Mouse (Mus musculus): ENCODE results near the gene Enpp5.

Enpp5 gene

GRCm38 (mm10) chr17:44100486-44100885, 21.9 kb downstream of the Enpp5 start:
- no peak for DNase-seq

GRCm38 (mm10) chr17:44100906-44101305, 22.3 kb downstream of the Enpp5 start:
- DNase-seq, result no peak

GRCm38 (mm10) chr17:44101961-44102360, 23.3 kb downstream of the Enpp5 start:
- no peak for DNase-seq

- DNase-seq, result peak; percentile 85 to 86
Observed at GRCm38 (mm10) chr17:44105287-44106138, 26.9 kb downstream of the Enpp5 start, which contains the start of gene Enpp4. Enpp4 (minus strand) TSS chr17:44105809.

- DNase-seq, result no peak
Observed at GRCm38 (mm10) chr17:44108331-44108730, 29.7 kb downstream of the Enpp5 start.

GRCm38 (mm10) chr17:44116584-44116983, 38.0 kb downstream of the Enpp5 start:
- no peak for DNase-seq

- no peak for DNase-seq
Observed at GRCm38 (mm10) chr17:44117721-44118120, 39.1 kb downstream of the Enpp5 start.

GRCm38 (mm10) chr17:44118231-44118630, 39.6 kb downstream of the Enpp5 start:
- no peak for DNase-seq

- no peak for DNase-seq
Observed at GRCm38 (mm10) chr17:44121366-44122100, 42.9 kb downstream of the Enpp5 start.

GRCm38 (mm10) chr17:44129092-44129750, 50.6 kb downstream of the Enpp5 start:
- no peak for DNase-seq

GRCm38 (mm10) chr17:44130429-44130828, 51.8 kb downstream of the Enpp5 start:
- peak; percentile 70 to 74 for DNase-seq

- no peak for DNase-seq
Observed at GRCm38 (mm10) chr17:44134106-44134505, 55.5 kb downstream of the Enpp5 start.

GRCm38 (mm10) chr17:44134545-44134944, 55.9 kb downstream of the Enpp5 start:
- no peak for DNase-seq

GRCm38 (mm10) chr17:44136018-44136417, 57.4 kb downstream of the Enpp5 start:
- DNase-seq, result no peak

Measured in cerebellum, postnatal 36 days (tissue).